Mouse (Mus musculus) spleen, adult 2 months (tissue): ENCODE measurements around the gene Btnl10.

Experiments used
- CTCF ChIP-seq: fragments of 200-500 bp; IDR thresholded peaks from 2 replicates; pipeline ENCODE4 v1.5.1; 2011; ENCODE audit warnings: mild to moderate bottlenecking, inconsistent platforms; ENCODE audit not compliant: insufficient read depth, insufficient read length, insufficient replicate concordance; ENCODE audit errors: extremely low read depth
- POLR2A ChIP-seq: fragments of 200-500 bp; IDR thresholded peaks from 2 replicates; pipeline ENCODE4 v1.6.1; 2011; ENCODE audit warnings: low read depth, low read length, inconsistent platforms

GRCm38 (mm10) chr11:58968551-58968950 lies 50.8 kb downstream of the Btnl10 start:
- TF ChIP-seq POLR2A: no peak
- no peak for TF ChIP-seq CTCF
